Mouse (Mus musculus) embryonic facial prominence, embryonic 11.5 days (tissue): ENCODE results near the gene Crym. TPM values are rescaled to one million over a fixed set of nuclear protein-coding genes. Genes with fewer than 3 reads are reported as not detected.
A peak's percentile ranks its signal among the peaks of the same experiment; 100 is the strongest.

ENCODE experiments used
- ATAC-seq: fragments of 200-750 bp; cut with Nextera tagmentation; replicated peaks from 2 replicates; pipeline ENCODE4 v1.8.0; 2017; ENCODE audit warnings: low read depth; ENCODE audit not compliant: insufficient number of reproducible peaks, low FRiP score, low TSS enrichment
- DNase-seq: peaks from one replicate; pipeline ENCODE4 v3.0.0-alpha.2; 2015; ENCODE audit warnings: low spot score
- H3K27ac ChIP-seq: fragments of 300-500 bp; sonication (generic); replicated peaks from 2 replicates; pipeline ENCODE4 v1.5.1; 2014; ENCODE audit warnings: mild to moderate bottlenecking, low read depth, low read length, control low read depth
- H3K27me3 ChIP-seq: fragments of 300-500 bp; sonication (generic); 2 replicates; pipeline ENCODE4 v1.6.1; 2014; ENCODE audit warnings: mild to moderate bottlenecking, low read length, moderate library complexity, mixed read lengths; ENCODE audit not compliant: control insufficient read depth, insufficient read depth
- H3K36me3 ChIP-seq: fragments of 300-500 bp; sonication (generic); replicated peaks from 2 replicates; pipeline ENCODE4 v1.6.1; 2014; ENCODE audit warnings: low read depth, mild to moderate bottlenecking, low read length, moderate library complexity, mixed read lengths; ENCODE audit not compliant: control insufficient read depth, insufficient read depth
- H3K4me1 ChIP-seq: fragments of 300-500 bp; sonication (generic); 2 replicates; pipeline ENCODE4 v1.6.1; 2014; ENCODE audit warnings: low read length, mixed read lengths; ENCODE audit not compliant: control insufficient read depth, insufficient read depth
- H3K4me2 ChIP-seq: fragments of 300-500 bp; sonication (generic); 2 replicates; pipeline ENCODE4 v1.6.1; 2014; ENCODE audit warnings: low read depth, mild to moderate bottlenecking, control low read depth, low read length, moderate library complexity
- H3K4me3 ChIP-seq: fragments of 300-500 bp; sonication (generic); 2 replicates; pipeline ENCODE4 v1.5.1; 2014; ENCODE audit warnings: low read depth, low read length, control low read depth
- H3K9ac ChIP-seq: fragments of 300-500 bp; sonication (generic); replicated peaks from 2 replicates; pipeline ENCODE4 v1.6.1; 2014; ENCODE audit warnings: mild to moderate bottlenecking, control low read depth, low read length
- H3K9me3 ChIP-seq: fragments of 300-500 bp; sonication (generic); replicated peaks from 2 replicates; pipeline ENCODE4 v1.6.1; 2016; ENCODE audit warnings: mild to moderate bottlenecking, low read length, inconsistent platforms, mixed read lengths; ENCODE audit not compliant: control insufficient read depth
- WGBS: fragments of 180-500 bp; shearing (Covaris S2); extraction: QIAGEN DNeasy Blood & Tissue Kit; methylation state at CpG from one replicate; pipeline ENCODE4 v1.1.7; 2014; 5-methylcytosine and 5-hydroxymethylcytosine counted together
- polyA plus RNA-seq: library from polyadenylated mRNA; unstranded; fragments of >200 nt; fragmentation: Nextera tagmentation; extraction: Ambion mirVana; gene quantifications from 2 replicates; pipeline ENCODE4 v1.2.1, GENCODE M21; 2014

The Crym gene
- polyA plus RNA-seq, 1 experiment from 2014 or later = 142 TPM

DNA sequence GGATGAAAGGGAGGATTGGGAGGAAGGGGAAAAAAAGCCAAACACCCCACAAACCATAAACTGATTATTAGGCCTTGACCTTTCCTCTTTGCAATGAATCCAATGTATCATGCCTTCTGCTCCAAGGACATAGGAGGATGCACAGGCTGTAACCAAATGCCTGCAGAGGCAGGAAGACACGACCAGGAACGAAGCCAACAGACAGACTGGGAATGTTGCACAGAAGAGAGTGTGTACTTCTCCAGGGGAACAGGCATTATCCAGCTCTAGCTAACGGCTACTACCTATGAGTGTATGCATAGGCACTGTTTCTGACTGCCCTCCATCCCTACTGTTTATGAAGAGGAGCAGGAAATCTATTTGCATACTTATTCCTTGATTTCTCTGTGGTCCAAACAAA, 9.7 kb downstream of the Crym start:
- no peak overlapping the region for H3K27ac ChIP-seq

DNA sequence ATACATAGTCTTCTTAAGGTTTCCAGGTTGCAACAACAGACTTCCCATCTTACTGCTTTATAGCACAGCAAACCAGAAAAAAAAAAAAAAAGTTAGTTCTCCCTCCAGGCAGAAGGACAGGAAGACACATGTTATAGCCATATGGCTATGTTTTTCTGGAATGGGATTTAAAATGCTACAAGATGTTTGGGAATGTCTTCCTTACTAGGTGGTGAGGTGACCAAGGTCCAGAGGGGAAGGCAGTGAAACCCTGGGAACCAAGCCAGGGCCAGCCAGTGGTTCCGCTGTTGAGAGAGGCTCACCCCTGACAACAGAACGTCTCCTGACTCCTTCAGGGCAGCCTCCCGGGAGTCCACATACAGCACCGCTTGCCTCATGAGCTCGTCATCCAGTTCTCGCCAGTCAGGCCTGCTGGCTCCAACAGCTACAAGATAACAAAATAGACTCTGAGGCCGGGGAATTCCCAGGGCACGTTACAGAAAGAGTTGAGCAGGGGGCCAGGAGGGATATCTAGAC, 11.7 kb downstream of the Crym start:
- H3K4me1 ChIP-seq = no peaks in the 10 kb centered on the region
- 33% methylated on average over 8 of the region's 8 CpGs for WGBS
- H3K4me3 ChIP-seq = no peak overlapping the region
- no peaks in the 10 kb centered on the region for H3K36me3 ChIP-seq
- H3K4me2 ChIP-seq = no peak overlapping the region
- no peak overlapping the region for H3K9ac ChIP-seq
- H3K27me3 ChIP-seq = no peaks in the 10 kb centered on the region
- no peaks in the 10 kb centered on the region for H3K9me3 ChIP-seq
- DNase-seq (no peak), ATAC-seq (no peak)
- H3K27ac ChIP-seq = no peak overlapping the region

More for the DNA sequence above, 9.7 kb downstream of the Crym start:
- ATAC-seq (no peak), DNase-seq (no peak)
- Histone ChIP-seq H3K4me2 (no peak overlapping the region), H3K27me3 (no peaks in the 10 kb centered on the region), H3K9ac (no peak overlapping the region), H3K4me3 (no peak overlapping the region), H3K9me3 (no peaks in the 10 kb centered on the region), H3K36me3 (no peaks in the 10 kb centered on the region), H3K4me1 (no peaks in the 10 kb centered on the region)
- WGBS = 52% methylated on average over 3 of the region's 3 CpGs

GRCm38 (mm10) chr7:120189369-120190149, 12.4 kb downstream of the Crym start:
- Histone ChIP-seq H3K36me3 (no peaks in the 10 kb centered on the region), H3K9me3 (no peaks in the 10 kb centered on the region), H3K4me2 (no peak overlapping the region), H3K4me3 (no peak overlapping the region), H3K9ac (no peak overlapping the region), H3K27me3 (no peaks in the 10 kb centered on the region), H3K27ac (no peak overlapping the region), H3K4me1 (no peaks in the 10 kb centered on the region)
- WGBS = 63% methylated on average over 8 of the region's 8 CpGs
- DNase-seq (no peak), ATAC-seq (0 out of 2 replicates have a peak, but pooled peaks have one; percentile 31)

GRCm38 (mm10) chr7:120188946-120189345, 13.0 kb downstream of the Crym start:
- Histone ChIP-seq H3K4me3 (no peak overlapping the region), H3K36me3 (no peaks in the 10 kb centered on the region), H3K9me3 (no peaks in the 10 kb centered on the region), H3K27ac (no peak overlapping the region), H3K4me2 (no peak overlapping the region), H3K4me1 (no peaks in the 10 kb centered on the region), H3K27me3 (no peaks in the 10 kb centered on the region), H3K9ac (no peak overlapping the region)
- WGBS = 89% methylated on average over 5 of the region's 5 CpGs
- DNase-seq = no peak
- ATAC-seq = 0 out of 2 replicates have a peak, but pooled peaks have one; percentile 11

- Histone ChIP-seq H3K4me2 (no peak overlapping the region), H3K27me3 (no peaks in the 10 kb centered on the region), H3K36me3 (no peaks in the 10 kb centered on the region), H3K9ac (no peak overlapping the region), H3K27ac (no peak overlapping the region), H3K4me3 (no peak overlapping the region), H3K4me1 (no peaks in the 10 kb centered on the region), H3K9me3 (no peaks in the 10 kb centered on the region)
- DNase-seq (no peak), ATAC-seq (no peak)
Measured at GRCm38 (mm10) chr7:120182891-120183290, 19.0 kb downstream of the Crym start.

- WGBS = 92% methylated on average over 4 of the region's 4 CpGs
- ATAC-seq (no peak), DNase-seq (no peak)
- Histone ChIP-seq H3K9me3 (no peaks in the 10 kb centered on the region), H3K4me3 (no peak overlapping the region), H3K9ac (no peak overlapping the region), H3K4me1 (no peaks in the 10 kb centered on the region), H3K27me3 (no peaks in the 10 kb centered on the region), H3K4me2 (no peak overlapping the region), H3K27ac (no peak overlapping the region), H3K36me3 (no peaks in the 10 kb centered on the region)
Measured at GRCm38 (mm10) chr7:120181401-120182230, 20.3 kb downstream of the Crym start.

GRCm38 (mm10) chr7:120180547-120180946, 21.4 kb downstream of the Crym start:
- ATAC-seq = no peak
- no peak overlapping the region for H3K27ac ChIP-seq
- no peaks in the 10 kb centered on the region for H3K4me1 ChIP-seq
- no peak overlapping the region for H3K4me3 ChIP-seq
- no peaks in the 10 kb centered on the region for H3K36me3 ChIP-seq
- H3K27me3 ChIP-seq = no peaks in the 10 kb centered on the region
- H3K9ac ChIP-seq = no peak overlapping the region
- WGBS = 85% methylated on average over 5 of the region's 5 CpGs
- H3K9me3 ChIP-seq = no peaks in the 10 kb centered on the region
- no peak for DNase-seq
- no peak overlapping the region for H3K4me2 ChIP-seq

DNA sequence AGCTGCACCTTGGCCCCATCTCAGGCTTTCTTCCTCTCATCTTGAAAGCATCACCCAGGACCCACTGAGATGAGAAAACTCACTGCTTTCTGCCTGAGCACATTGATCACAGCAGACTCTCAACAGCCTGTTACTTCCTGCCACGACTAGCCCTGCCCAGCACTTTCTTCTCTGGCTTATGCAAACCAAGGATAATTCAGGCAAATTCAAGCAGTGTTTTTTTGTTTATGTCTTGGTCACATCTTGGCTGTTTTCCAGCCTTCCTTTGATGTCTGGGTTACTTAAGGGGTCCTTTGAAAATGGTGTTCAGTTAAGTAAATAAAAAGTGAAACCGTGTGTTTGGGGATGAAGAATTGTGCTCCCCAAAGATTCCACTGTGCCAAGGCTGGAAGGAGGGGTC, 23.0 kb downstream of the Crym start:
- ATAC-seq (no peak), DNase-seq (no peak)
- Histone ChIP-seq H3K27me3 (no peaks in the 10 kb centered on the region), H3K9me3 (no peaks in the 10 kb centered on the region), H3K36me3 (no peaks in the 10 kb centered on the region), H3K4me2 (no peak overlapping the region), H3K27ac (no peak overlapping the region), H3K4me3 (no peak overlapping the region), H3K9ac (no peak overlapping the region), H3K4me1 (no peaks in the 10 kb centered on the region)
- WGBS = 32% methylated on average over 2 of the region's 2 CpGs
